Mouse (Mus musculus) ovary, postnatal 36 days (tissue): ENCODE measurements around the gene Fam213a.

Source experiments
- DNase-seq: peaks from one replicate; pipeline ENCODE4 v3.0.0; 2022; ENCODE audit warnings: low spot score, mixed read lengths

Gene Fam213a

DNA sequence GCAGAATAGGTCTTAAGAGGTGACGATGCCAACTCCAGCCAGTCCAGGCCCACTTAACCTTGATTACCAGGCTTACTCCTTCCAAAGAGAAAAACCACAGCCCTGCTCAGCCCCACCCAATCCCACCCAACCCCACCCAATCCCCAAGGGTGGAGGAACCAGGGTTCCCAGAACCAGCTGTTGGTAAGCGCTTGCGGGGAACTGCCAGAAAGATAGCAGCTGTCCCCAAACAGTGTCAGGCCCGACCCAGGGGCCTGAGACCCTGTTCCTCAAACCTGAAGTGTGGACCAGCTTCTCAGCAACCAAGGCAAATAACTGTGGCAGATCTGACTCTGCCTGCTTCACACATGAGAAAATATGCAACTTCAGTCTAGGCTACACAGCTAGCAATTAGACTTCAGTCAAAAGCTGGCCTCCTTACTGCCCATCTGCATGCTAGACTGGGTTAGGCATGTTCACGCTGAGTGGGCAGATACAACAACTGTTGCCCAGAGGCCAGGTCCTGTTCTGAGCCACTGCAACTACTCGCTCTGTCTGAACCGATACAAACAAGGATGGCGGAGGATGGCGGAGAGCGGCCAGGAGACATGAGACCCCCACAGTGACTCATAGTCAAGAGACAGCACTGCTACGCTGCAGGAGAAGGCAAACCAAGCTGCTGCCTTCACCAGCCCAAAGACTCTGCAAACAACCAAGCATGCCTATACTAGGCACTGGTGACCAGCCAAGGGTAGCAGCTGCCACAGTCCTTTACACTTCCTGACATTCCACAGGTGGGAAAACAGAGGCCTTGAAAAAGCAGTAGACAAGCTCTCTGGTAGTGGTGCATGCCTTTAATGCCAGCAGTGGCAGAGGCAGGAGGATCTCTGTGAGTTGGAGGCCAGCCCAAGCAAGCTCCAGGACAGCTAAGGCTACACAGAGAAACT is 51.0 kb downstream of the Fam213a start:
- DNase-seq, result no peak

DNA sequence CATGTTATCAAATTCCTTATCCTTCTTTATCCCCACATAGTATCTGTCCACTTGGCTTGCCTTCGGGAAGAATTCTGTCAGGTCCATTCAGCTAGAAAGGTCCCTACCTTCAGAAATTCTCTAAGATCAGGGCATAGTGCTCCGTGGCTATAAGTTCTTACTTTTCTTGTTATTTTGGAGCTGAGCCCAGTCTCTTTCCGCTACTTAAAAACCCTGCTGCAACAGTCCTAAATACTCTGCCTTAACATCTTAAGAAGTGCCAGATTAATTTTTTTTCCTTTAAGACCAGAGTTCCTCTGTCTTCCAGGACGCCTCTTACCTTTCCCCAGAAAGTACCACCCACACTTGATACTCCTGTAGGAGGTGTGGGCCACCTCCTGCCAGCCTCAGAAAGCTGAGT is 53.4 kb downstream of the Fam213a start:
- no peak for DNase-seq

DNA sequence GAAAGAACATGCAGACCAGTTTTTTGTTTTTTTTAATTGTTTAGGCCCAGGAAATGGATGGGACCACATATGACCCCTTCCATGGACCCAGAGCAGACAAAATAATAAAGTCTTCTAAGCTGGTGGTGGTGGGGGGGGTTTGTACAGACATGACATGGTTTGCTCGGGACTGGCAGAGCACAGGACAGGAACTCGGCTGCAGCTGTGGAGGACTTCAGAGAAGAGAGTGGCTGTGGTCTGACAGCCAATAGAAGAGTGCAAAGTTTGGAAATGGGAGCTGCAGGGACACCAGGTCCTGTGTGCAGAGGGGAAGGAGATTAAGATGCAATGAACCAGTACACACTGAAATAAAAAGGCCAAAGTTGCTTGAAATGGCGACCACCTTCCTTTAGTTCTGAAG is 54.0 kb downstream of the Fam213a start:
- no peak for DNase-seq

DNA sequence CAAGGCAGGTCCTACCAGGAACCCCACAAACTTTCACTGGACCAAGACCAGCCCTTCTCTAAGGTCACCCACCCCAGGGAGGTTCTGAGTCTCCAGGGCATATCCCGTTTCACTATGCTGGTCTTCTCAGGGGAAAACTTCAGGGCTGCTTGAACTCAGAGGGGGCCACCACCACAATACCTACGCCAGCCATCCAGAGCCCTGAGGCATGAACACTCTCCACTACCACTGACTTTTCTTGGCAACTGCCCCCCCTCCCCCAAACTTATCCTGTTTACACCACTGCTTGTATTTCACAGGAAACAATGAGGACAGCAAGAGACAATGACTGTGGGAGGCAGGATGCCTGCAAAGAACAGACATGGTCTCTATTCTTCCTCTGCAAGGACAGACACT is 54.6 kb downstream of the Fam213a start:
- no peak for DNase-seq

DNA sequence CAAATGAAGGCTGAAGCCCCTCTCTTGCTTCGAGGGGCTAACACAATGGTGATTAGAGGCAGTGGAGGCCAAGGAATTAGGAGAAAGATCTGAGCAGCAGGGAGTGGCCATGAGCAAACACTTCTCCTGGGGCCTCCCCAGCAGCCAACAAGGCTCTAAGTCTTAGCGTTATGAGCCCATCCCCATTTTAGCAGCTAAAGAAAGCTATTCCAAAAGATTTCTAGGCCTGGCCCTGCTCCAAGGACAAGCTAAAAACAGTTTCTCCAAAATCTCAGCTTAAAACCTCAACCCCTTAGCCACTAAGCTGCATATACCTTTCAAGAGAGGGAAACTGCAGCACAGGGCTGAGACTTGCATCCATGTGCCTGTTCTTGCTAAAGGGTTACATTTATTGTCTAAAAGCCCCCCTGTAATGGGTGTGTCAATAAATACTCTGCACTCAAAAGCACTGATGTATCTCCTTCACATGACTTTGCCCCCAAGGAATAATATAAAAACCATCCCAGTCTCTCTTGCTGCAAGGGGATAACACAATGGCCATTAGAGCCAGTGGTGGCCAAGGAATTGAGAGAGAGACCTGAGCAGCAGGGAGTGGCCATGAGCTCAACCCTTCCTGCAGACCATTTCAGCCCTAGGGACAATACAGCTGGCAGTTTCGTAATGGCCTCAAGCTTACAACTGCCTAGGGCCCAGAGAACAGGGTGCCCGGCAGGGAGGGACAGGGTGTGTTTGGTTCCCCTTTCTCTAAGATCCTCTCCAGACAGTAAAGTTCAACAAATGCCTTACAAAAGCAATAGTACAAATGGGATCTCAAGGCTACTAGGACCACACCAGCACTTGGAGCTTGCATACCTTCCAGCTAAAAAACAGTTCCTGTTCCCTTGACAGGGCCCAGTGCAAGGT is 55.3 kb downstream of the Fam213a start:
- DNase-seq, result peak; percentile 41

DNA sequence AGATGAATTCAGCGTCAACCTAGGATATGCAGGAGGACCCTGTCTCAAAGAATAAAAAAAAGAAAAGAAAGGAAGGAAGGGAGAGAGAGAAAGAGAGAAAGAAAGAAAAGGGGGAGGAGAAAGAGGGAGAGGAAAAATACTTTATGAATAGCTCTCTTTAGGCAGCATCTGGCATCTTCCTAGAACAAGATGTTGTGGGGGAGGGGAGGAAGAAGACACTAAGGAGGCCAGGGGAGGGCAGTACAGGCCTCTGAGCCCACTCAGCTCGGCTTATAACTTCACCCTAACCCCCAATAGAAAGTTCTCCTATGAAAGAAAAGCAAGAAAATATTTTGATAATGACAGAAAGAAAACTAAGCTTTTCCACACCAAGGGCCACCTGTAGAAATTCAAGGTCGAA is 56.0 kb downstream of the Fam213a start:
- no peak for DNase-seq

DNA sequence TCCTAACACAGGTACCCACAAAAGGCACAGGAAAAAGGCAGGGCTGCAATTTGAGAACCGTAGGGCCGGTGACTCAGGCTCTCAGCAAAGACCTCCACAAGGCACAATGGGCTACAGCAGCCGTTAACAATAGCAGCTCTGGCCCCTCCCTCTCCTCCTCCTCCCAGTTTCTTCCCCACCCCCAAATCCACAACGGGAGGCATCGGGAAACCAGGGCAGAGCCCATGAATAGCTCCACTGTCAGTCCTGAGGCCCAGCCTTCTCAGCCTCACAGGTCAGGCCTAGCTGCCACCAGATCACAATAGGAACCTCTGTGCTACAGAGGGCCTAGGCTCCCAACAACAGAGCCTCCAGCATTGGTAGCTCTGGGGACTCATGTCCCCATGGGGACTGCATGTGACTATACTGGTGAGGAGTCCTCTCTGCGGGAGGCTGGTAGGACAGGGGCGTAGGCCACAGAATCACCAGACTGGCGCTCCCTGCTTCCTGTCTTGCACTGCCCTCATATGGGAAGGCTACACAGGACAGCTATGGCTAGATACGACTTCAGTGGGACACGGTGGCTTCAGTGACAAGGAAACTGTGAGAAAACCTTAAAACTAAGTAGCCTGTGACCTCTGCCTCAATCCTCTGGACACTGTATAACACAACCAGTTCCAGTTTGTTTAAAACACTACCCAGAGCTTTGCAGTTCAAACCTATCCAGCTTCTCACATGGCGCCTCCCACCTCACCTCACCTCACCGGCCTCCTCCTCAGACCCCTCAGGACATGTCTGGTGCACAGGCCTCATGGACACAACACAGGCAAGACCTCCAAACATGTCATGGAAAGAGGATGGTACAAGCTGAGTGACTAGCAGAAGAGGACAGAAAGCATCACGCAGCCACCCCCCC is 57.1 kb downstream of the Fam213a start:
- DNase-seq, result no peak

DNA sequence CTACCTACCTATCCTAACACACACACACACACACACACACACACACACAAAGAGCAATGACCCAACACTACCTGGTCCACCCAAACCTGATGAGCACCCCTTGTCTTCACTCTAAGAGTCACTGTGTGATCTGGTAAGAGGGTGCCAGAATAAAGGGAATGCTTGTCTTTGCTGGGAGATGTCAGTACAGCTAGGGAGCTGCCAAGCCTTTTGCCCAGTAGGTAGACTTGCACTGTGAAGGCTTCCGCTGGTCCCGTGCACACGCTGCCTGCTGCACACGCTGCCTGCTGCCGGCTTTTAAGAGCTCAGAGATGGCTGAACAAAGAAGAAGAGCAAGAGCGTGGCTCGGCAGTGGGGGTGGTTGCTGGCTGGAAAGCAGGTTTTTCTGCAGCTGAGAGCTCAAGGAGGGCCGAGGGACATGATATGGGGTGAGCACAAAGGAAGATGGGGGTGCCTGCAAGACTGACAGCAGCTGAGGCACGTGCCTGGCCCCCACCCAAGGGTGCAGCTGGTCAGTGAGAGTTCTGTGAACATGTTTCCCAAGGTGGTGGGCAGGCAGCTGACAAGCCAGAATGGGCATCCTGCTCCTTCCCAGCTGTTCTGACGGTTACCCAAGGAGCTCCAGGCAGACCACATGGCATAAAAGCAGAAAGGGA is 57.9 kb downstream of the Fam213a start:
- DNase-seq, result no peak

DNA sequence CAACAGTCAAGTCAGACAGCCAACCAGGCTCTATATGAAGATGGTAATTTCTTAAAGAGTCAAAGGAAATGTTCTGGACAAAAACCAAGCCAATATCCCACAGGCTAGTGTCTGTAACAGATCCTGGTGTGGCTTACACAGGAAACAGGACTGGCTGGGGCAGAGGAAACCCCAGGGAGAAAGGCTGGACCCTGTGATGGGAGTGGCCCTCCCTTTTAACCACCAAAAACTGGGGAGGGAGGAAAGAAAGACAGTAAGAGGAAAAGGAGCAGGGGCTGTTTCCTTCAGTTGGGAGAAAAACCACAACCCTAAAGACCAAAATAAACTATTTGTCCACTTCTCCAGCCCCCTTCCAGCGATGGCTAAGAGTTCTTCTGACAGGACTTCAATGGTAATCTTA is 58.4 kb downstream of the Fam213a start:
- no peak for DNase-seq

DNA sequence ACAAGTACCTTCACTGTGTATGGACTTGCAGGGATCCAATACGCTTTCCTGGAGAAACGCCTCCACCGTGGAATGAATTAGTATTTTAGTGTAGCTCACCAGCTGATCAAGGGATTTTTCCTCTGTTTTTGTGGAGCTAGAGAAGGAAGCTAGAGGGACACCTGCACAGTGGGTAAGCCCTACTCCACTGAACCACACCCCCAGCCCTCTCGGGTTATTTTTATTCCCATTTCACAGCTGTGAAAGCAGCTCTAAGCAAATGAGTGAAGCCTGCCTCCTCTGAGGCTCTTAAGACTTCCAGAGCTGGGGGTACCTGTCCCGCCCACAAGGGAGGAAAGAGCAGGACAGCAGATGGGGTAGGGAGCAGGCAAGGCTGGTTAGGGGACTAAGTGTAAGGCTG is 60.2 kb downstream of the Fam213a start:
- no peak for DNase-seq

DNA sequence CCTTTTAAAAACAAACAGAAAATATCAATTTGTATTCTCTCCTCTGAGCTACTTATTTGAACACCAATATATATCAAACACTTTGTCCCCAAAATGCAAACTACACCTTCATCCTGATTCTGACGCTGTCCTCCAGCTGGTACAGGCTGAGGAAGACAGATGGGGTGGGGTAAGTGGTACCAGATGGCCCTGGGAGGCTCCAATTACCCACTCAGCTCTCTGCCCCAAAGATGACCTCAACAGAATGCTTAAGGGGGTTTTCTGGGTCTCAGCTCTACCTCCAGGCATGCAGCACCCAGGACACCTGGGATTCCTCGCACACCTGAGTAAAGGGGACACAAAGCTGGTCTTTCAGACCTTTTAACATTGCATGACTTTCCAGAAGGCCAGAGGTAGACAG is 60.9 kb downstream of the Fam213a start:
- DNase-seq, result no peak

DNA sequence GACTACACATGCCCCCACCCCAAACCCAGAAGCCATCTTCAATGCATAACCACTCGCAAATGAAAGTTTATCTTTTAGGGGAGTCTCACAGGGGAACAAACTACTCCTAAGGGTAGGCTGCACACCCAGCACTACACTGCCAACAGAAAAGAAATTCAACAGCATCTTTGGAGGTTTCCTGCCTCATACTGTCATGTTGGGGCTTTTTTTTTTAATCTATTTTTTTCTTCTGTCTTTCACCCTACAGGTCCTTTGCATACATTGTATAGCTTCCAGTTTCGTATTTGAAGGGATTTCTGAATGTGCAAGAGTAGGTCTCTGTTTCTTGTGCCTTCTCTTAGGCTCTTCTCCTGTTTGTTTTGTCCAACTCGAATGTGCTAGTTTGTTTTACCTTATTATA is 61.3 kb downstream of the Fam213a start:
- no peak for DNase-seq

DNA sequence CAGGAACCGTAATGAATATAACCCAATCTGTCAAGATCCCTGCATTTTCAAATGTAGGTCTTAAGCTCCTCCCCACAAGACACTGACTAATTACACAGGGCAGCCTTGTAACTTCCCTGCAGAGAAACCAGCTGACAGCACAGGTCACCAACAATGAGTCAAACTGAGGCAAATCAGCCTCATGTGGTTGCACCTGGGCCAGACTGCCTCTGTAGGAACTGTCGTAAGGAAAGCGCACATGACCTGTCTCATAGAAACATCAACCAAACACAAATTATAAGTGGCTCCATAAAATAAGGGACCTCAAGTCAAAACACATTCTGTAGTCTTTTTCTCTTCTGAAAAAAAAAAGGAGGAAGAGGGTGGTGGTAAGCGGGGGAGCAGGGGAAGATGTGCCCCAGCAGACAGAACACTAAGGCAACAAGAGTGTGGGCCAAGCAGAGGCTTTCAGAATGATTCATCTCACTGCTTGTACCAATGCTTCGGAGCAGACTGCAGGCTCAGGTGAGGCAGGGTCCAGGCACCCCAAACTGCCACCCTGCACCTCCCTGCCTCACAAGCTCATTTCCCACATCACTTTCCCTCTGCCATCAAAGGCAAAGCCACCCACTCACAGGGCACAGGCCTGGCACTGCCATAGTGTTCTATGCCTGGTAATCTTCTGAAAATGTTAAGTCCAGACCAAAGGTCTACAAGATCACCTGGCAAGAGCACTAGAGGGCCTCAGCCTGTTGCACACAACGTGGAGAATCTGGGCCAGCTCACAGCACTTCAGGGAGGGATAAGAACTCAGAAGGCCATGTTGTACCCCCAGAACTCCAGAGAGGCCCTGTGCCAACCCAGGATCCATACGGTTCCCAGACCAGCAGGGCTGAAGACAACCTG is 63.6 kb downstream of the Fam213a start:
- no peak for DNase-seq

DNA sequence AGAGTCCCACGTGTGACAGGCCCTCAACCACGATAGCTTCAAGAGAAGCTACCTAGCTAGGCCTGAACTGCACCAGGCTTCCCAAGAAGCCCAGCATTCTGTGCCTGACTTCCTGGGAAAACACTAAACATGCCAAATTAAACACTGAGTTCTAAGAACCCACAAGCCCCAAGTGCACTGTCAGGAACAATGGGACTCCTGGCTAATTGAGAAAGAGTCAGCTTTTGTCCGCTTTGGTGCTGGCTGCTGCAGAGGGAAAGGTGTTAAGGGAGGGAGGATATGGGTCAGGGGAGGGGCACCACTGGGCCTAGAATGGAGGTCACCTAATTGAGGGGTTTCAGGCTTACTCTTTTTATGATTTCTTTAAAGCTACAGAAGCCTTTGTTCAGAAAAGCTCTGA is 64.5 kb downstream of the Fam213a start:
- no peak for DNase-seq

DNA sequence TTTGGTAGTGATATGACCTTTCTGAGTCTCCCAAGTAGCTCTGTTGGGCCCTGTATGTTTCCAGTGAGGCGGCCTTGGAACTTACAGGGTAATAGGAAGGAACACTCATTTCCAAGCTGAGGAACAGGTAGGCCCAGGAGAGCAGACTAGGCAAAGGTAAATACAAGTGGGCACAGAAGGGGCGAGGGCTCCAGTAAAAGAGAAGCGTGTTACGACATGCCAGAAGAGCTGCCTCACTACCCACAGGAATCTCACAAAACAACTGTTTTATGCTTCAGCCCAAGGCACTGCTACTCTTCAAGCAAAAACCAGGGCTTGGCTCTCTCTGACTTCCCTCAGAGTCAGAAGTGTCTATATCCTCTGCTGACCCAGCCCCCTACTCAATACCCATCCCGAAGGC is 65.1 kb downstream of the Fam213a start:
- no peak for DNase-seq

DNA sequence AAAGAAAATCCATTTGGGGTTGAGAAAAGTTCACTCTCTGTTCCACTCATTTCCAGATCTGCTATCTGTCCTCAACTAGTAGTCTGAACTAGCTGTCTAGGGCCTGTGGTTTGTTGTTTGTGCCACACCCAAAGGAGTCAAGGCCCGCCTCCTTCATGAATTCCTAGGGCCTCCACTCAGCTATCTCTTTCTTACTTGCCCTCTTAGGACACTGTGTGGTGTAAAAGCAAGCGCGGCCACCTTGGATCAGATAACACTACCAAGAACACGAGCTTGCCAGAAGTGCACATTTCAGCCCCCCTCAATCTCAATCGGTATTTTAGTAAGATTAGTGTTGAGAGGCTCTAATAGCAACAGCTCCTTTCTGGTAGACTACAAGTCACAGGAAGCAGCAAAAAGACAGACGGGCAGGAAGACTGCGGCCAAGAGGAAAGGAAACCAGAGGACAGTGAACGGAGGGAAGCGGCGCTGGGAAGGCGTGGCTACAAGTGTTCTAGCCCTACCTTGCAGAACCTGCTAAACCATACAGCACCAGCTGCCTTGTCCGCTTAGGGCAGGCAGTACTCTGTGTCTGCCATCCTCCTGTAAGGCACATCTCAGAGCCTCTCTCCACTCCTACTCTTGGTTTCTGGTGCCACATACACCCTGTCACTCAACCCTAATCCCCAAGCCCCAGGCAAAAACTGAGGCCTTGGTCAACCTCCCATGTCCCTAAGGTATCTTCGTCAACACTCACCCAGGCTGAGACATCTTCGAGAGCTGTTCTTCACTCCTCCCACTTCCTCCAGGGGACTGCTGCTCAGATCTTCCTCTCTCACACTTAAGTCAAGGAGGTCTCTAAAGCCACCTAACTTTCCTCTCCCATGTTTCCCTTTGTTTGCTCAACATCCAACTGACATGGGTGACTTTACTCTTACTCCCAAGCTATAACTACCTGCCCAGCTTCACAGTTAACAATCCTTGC is 65.9 kb downstream of the Fam213a start:
- no peak for DNase-seq

DNA sequence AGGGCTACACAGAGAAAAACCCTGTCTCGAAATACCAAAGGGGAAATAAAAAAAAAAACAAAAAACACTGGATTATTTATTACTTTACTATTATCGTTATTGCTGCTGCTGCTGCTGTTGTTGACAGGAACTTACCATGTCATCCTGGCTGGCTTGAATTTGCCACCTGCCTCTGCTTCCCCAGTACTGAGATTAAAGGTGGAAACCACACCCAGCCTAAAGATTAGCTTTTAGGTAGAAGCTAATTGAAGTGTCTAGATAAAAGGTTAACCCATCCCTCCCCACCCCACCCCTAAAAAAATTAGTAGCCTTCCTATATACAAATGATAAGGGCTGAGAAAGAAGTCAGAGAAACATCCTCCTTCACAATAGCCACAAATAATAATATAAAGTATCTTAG is 69.8 kb downstream of the Fam213a start:
- DNase-seq, result no peak
